ENCODE assay signal across 8 mouse cellular contexts in the genomic region with DNA sequence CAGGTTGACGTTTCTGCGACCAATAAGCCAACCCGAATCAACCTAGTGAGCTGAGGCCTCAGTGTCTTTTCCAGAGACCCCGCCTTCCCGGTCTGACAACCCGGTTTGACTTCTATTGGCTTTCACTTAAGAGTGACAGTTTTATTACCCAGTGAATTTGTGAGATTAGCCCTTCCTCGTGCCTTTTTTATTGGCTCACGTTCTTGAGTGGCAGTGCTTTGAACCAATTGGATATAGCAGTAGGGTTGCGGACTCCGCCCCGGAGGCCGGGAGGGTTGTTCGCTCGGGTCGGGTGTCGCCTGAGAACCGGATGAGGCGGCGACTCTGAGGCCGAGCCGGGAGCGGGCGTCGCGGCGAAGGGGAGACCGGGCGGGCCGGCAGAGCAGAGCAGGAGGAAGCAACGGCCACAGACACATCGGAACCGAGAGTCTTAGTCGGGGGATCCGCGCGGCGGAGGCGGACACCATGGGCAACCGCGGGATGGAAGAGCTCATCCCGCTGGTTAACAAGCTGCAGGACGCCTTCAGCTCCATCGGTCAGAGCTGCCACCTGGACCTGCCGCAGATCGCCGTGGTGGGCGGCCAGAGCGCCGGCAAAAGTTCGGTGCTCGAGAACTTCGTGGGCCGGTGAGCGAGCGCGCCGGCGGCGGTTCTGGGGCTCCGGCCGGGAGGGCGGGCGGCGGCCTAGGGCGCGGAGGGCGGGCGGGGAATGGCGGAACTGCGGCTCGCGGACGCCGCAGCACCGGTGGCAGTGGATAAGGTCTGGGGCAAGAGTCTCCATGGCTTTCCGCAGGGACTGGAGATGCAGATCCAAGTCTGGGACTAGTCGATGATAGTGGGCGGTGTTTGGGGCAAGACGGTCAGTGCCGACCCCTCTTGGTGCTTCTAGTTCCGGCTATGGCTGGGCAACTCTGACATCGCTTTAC. TPM values are rescaled to one million over a fixed set of nuclear protein-coding genes. Genes with fewer than 3 reads are reported as not detected.
A peak's percentile ranks its signal among the peaks of the same experiment; 100 is the strongest.
DNase-seq lines count a peak whose midpoint lies in the region; ATAC-seq and TF ChIP-seq lines count a peak whose summit lies in the region.

A gene (plus strand): TSS at position 278 of the 925 bp plus-strand sequence.

- peaks cover 16% of the 10 kb centered on the region for H3K4me1 ChIP-seq in cortical plate, adult 2 months (ENCODE audit: control insufficient read depth, insufficient read depth, low read length)
- peaks cover 65% of the 10 kb centered on the region for H3K4me1 ChIP-seq in megakaryocyte, embryonic 14.5 days

- DNase-seq in gastrocnemius, adult 8-10 months (ENCODE audit: low spot score in 2 of 2), result peak; percentile 99 to 100
- DNase-seq in hindlimb bud, embryonic 11.5 days (ENCODE audit: extremely low spot score, low read depth, low spot score), result peak; percentile 100
- DNase-seq in left cerebral cortex, adult 8-10 months (ENCODE audit: low spot score in 2 of 2), result peak; percentile 98 to 99
- DNase-seq in right cerebral cortex, postnatal 10 days (ENCODE audit: low spot score in 2 of 2), result peak; percentile 99
- DNase-seq in urinary bladder, postnatal 25 days (ENCODE audit: low spot score), result peak; percentile 94

- H3K36me3 ChIP-seq in megakaryocyte, embryonic 14.5 days (replicated peaks; ENCODE audit: low read length), result peaks cover 58% of the 10 kb centered on the region

- H3K9me3 ChIP-seq in megakaryocyte, embryonic 14.5 days, result no peaks in the 10 kb centered on the region

- H3K27me3 ChIP-seq in megakaryocyte, embryonic 14.5 days (replicated peaks), result no peaks in the 10 kb centered on the region

- peak within 1 kb of the TSS; percentile 77 for H3K4me3 ChIP-seq in cortical plate, adult 2 months (ENCODE audit: insufficient read depth, low read length)
- peak within 1 kb of the TSS; percentile 99 for H3K4me3 ChIP-seq in megakaryocyte, embryonic 14.5 days (replicated peaks)

- peak within 1 kb of the TSS; percentile 69 for H3K27ac ChIP-seq in cortical plate, adult 2 months (ENCODE audit: insufficient read depth, low read length)

- peak; percentile 50 for TF ChIP-seq POLR2A in cortical plate, adult 2 months (IDR thresholded peaks at IDR 0.05; ENCODE audit: extremely low read depth, insufficient read depth, low read length)

- no peak for TF ChIP-seq CTCF in cortical plate, adult 2 months (IDR thresholded peaks at IDR 0.05; ENCODE audit: extremely low read depth, insufficient read depth, low read length)

- ATAC-seq in activated CD4-positive, CD25-positive, alpha-beta regulatory T cell, adult 4 months, result peak; percentile 98

RNA-seq across cellular contexts. Expression of the gene that starts here (rescaled TPM):
- polyA plus RNA-seq in activated CD4-positive, CD25-positive, alpha-beta regulatory T cell, adult 4 months (2017; shearing (Covaris generic)), result 100 to 1,000 TPM; 100 to 114 TPM
- 60.8 and 67.9 TPM in 2 replicates for polyA plus RNA-seq in cortical plate, adult 2 months (2012; rRNA removed)
- 10 to 100 TPM; 29.3 to 39.1 (median 30.8) TPM for total RNA-seq in gastrocnemius, adult 8-10 months (2022)
- total RNA-seq in left cerebral cortex, adult 8-10 months (2022), result 10 to 100 TPM; 49.5 to 64.9 (median 60.9) TPM
- polyA plus RNA-seq in megakaryocyte, embryonic 14.5 days (2012; ENCODE audit: insufficient read depth, low replicate concordance), result 714 and 929 TPM in 2 replicates

Comparison
In these comparisons a context has a peak if more than half of its experiments do, and no peak if none do; other contexts are left out.
1. Peak in every context shown above with its lines: DNase-seq, ATAC-seq, H3K4me3 ChIP-seq and H3K27ac ChIP-seq.